Mouse (Mus musculus) brain, embryonic 14.5 days (tissue): Measurements from ENCODE around the gene Zfp358.

ENCODE experiments used
- CTCF ChIP-seq: fragments of 200-500 bp; IDR thresholded peaks from 2 replicates; pipeline ENCODE4 v1.5.1; 2012; ENCODE audit warnings: inconsistent platforms, mild to moderate bottlenecking, moderate library complexity, borderline replicate concordance; ENCODE audit not compliant: insufficient read depth, insufficient read length; ENCODE audit errors: extremely low read depth
- POLR2A ChIP-seq: fragments of 200-500 bp; IDR thresholded peaks from 2 replicates; pipeline ENCODE4 v1.6.1; 2012; ENCODE audit warnings: mild to moderate bottlenecking, inconsistent platforms, borderline replicate concordance; ENCODE audit not compliant: poor library complexity, insufficient read depth, insufficient read length, severe bottlenecking; ENCODE audit errors: extremely low read depth

- TF ChIP-seq CTCF (no peak), POLR2A (no peak)
These were observed 29.7 kb upstream of the Zfp358 start for GRCm38 (mm10) chr8:3463248-3463647.
